ENCODE assay signal across 9 mouse cellular contexts in genomic region chr4:45855803-45856424, GRCm38 (mm10). TPM values are rescaled to one million over a fixed set of nuclear protein-coding genes. Genes with fewer than 3 reads are reported as not detected.
DNase-seq lines count a peak whose midpoint lies in the region; ATAC-seq lines count a peak whose summit lies in the region.
"Had no signal": no experiment of that assay in that cellular context is flagged by ENCODE, and none has a peak within 500 bp of the region (broad histone marks: within the 10 kb centered on the region; RNA-seq: fewer than 3 reads in every experiment).

No protein-coding gene starts in this region.

- peaks cover 12% of the 10 kb centered on the region for H3K4me1 ChIP-seq in forebrain, embryonic 12.5 days

- no peaks in the 10 kb centered on the region for H3K36me3 ChIP-seq in forebrain, embryonic 12.5 days (replicated peaks)
- H3K36me3 ChIP-seq: heart, embryonic 15.5 days had no signal

- 49% methylated on average over 19 of the region's 19 CpGs for WGBS in forebrain, embryonic 12.5 days

- no peak overlapping the region for H3K27ac ChIP-seq in forebrain, embryonic 12.5 days
- H3K27ac ChIP-seq: heart, embryonic 15.5 days had no signal

- H3K4me3 ChIP-seq in forebrain, embryonic 12.5 days (replicated peaks), result no peak overlapping the region
- H3K4me3 ChIP-seq: heart, embryonic 15.5 days had no signal

- intact Hi-C loops in heart, postnatal 36 days (cut with DNase I), result loop anchor here (5.0 to 10.0 kb wide), 5 partner anchors 309 to 841 kb away; partner anchors contain the start of genes Polr1e and Zbtb5

- H3K4me2 ChIP-seq in forebrain, embryonic 12.5 days, result no peak overlapping the region
- H3K4me2 ChIP-seq: heart, embryonic 15.5 days had no signal

- no peak overlapping the region for H3K9ac ChIP-seq in forebrain, embryonic 12.5 days
- H3K9ac ChIP-seq: heart, embryonic 15.5 days had no signal

- peak; percentile 76 for ATAC-seq in forebrain, embryonic 12.5 days (ENCODE audit: low FRiP score)

- H3K9me3 ChIP-seq in forebrain, embryonic 12.5 days, result no peaks in the 10 kb centered on the region
- H3K9me3 ChIP-seq: heart, embryonic 15.5 days had no signal

- H3K27me3 ChIP-seq in forebrain, embryonic 12.5 days, result peaks cover 21% of the 10 kb centered on the region

- peak; percentile 18 for DNase-seq in MEL-GATA-1-ER (ENCODE audit: extremely low read depth, low read depth)
- peak; percentile 29 for DNase-seq in c-Kit-positive CD71-negative TER-119-negative erythroid progenitor cells, embryonic 14.5 days (ENCODE audit: low read depth)
- peak; percentile 76 to 79 for DNase-seq in heart, postnatal 36 days
- DNase-seq in layer of hippocampus, adult 9-11 months, result peak; percentile 24
- peak; percentile 71 for DNase-seq in lung, postnatal 25 days (ENCODE audit: low spot score)
- DNase-seq in right cerebral cortex, adult 18-20 months, result peak; percentile 72
- peak; percentile 30 for DNase-seq in urinary bladder, adult 2 months (ENCODE audit: low spot score)

RNA-seq across cellular contexts. Expression of gene Stra6l, which starts 7.5 kb away (rescaled TPM):
- 0.65 and 1.2 TPM in 2 replicates for polyA plus RNA-seq in forebrain, embryonic 12.5 days (2016; fragmentation: Nextera tagmentation; extraction: Ambion mirVana)
- total RNA-seq in heart, postnatal 36 days (2021), result not detected
- polyA plus RNA-seq in urinary bladder, adult 2 months (2012; rRNA removed), result 0.39 and 0.57 TPM in 2 replicates

RNA-seq across cellular contexts. Expression of gene Igfbpl1, which starts 29.2 kb away (rescaled TPM):
- 55.9 and 74.5 TPM in 2 replicates for polyA plus RNA-seq in forebrain, embryonic 12.5 days (2016; fragmentation: Nextera tagmentation; extraction: Ambion mirVana)
- under 1 TPM; 0.35 to 0.53 TPM for total RNA-seq in heart, postnatal 36 days (2021)
- polyA plus RNA-seq in urinary bladder, adult 2 months (2012; rRNA removed), result 0.03 TPM in 1 of 2 replicates, not detected in the other

RNA-seq across cellular contexts. Expression of gene Ccdc180, which starts 34.2 kb away (rescaled TPM):
- 0.11 and 0.17 TPM in 2 replicates for polyA plus RNA-seq in forebrain, embryonic 12.5 days (2016; fragmentation: Nextera tagmentation; extraction: Ambion mirVana)
- total RNA-seq in heart, postnatal 36 days (2021), result not detected
- polyA plus RNA-seq in urinary bladder, adult 2 months (2012; rRNA removed), result 0.03 and 0.06 TPM in 2 replicates

RNA-seq across cellular contexts. Expression of gene Aldh1b1, which starts 57.1 kb away (rescaled TPM):
- 9.7 and 11.3 TPM in 2 replicates for polyA plus RNA-seq in forebrain, embryonic 12.5 days (2016; fragmentation: Nextera tagmentation; extraction: Ambion mirVana)
- 10 to 100 TPM; 12.4 to 13.0 TPM for total RNA-seq in heart, postnatal 36 days (2021)
- polyA plus RNA-seq in urinary bladder, adult 2 months (2012; rRNA removed), result 22.8 and 28.5 TPM in 2 replicates

Comparison
In these comparisons a context has a peak if more than half of its experiments do, and no peak if none do; other contexts are left out.
1. DNase-seq: peak in every context shown above with its lines; median percentile 78 in heart, postnatal 36 days; 72 in right cerebral cortex, adult 18-20 months; 71 in lung, postnatal 25 days; 30 in urinary bladder, adult 2 months; 29 in c-Kit-positive CD71-negative TER-119-negative erythroid progenitor cells, embryonic 14.5 days; 24 in layer of hippocampus, adult 9-11 months; 18 in MEL-GATA-1-ER.
2. RNA of gene Igfbpl1, which starts 29.2 kb away (polyA plus RNA-seq): 55.9 to 74.5 TPM in forebrain, embryonic 12.5 days; 0.03 TPM in urinary bladder, adult 2 months; every median in the first group is over 10 times any median in the second.